Mouse (Mus musculus) C2C12 (cell line): ENCODE results near the gene Srprb. TPM values are rescaled to one million over a fixed set of nuclear protein-coding genes. Genes with fewer than 3 reads are reported as not detected.

Source experiments
- H3K27me3 ChIP-seq: one replicate; pipeline ENCODE4 v1.6.1; 2011; ENCODE audit not compliant: control insufficient read depth, insufficient read depth, insufficient read length
- H3K36me3 ChIP-seq: one replicate; pipeline ENCODE4 v1.6.1; 2011; ENCODE audit not compliant: control insufficient read depth, insufficient read depth
- H3K4me3 ChIP-seq: one replicate; pipeline ENCODE4 v1.5.1; 2011; ENCODE audit warnings: mild to moderate bottlenecking, control low read depth; ENCODE audit not compliant: poor library complexity, insufficient read depth, severe bottlenecking
- H3K79me2 ChIP-seq: one replicate; pipeline ENCODE4 v1.6.1; 2011; ENCODE audit not compliant: control insufficient read depth, insufficient read depth
- H3K79me3 ChIP-seq: one replicate; pipeline ENCODE4 v1.6.1; 2011; ENCODE audit warnings: low read depth, control low read depth
- H3ac ChIP-seq: one replicate; pipeline ENCODE3; 2011; ENCODE audit warnings: low read depth; ENCODE audit not compliant: control insufficient read depth, insufficient read length
- CEBPB ChIP-seq: IDR thresholded peaks from one replicate; pipeline ENCODE4 v1.6.1; 2011; ENCODE audit warnings: low read depth, mild to moderate bottlenecking, control low read depth, moderate library complexity
- CTCF ChIP-seq: IDR thresholded peaks from one replicate; pipeline ENCODE4 v1.5.1; 2011; ENCODE audit not compliant: control insufficient read depth, insufficient read depth, insufficient read length
- FOSL1 ChIP-seq: IDR thresholded peaks from one replicate; pipeline ENCODE4 v1.8.0; 2011; ENCODE audit warnings: mild to moderate bottlenecking, low read length; ENCODE audit not compliant: poor library complexity, insufficient read depth, severe bottlenecking
- MAX ChIP-seq: IDR thresholded peaks from one replicate; pipeline ENCODE4 v1.6.1; 2011; ENCODE audit warnings: mild to moderate bottlenecking, control low read depth
- MYOD1 ChIP-seq: IDR thresholded peaks from one replicate; pipeline ENCODE4 v1.6.1; 2011; ENCODE audit warnings: low read depth; ENCODE audit not compliant: control insufficient read depth, insufficient read length
- MYOG ChIP-seq: IDR thresholded peaks from one replicate; pipeline ENCODE4 v1.6.1; 2011; ENCODE audit not compliant: control insufficient read depth, insufficient read length; ENCODE audit errors: extremely low read depth
- USF1 ChIP-seq: IDR thresholded peaks from one replicate; pipeline ENCODE4 v1.6.1; 2011; ENCODE audit warnings: low read depth, mild to moderate bottlenecking, control low read depth, moderate library complexity
- long read RNA-seq, 2 experiments: library from polyadenylated mRNA; unstranded; transcript quantifications; one replicate each; pipeline ENCODE4 v2.0.0; 2019 to 2020
- polyA plus RNA-seq: library from polyadenylated mRNA; unstranded; fragments of >200 nt; fragmentation: generic; extraction: Trizol; gene quantifications from one replicate; pipeline ENCODE4 v1.2.1, GENCODE M21; 2012; ENCODE audit warnings: missing spikeins

Srprb gene
- 66.8 TPM for polyA plus RNA-seq
- long read RNA-seq, experiment 1, partial matches to known transcripts, result 6 of 77 reads
- long read RNA-seq, experiment 1, other reads (novel, unspliced or antisense), result 70 of 77 reads
- long read RNA-seq, experiment 2, partial matches to known transcripts, result 5 of 550 reads
- long read RNA-seq, experiment 2, other reads (novel, unspliced or antisense), result 545 of 550 reads

- no peaks in the 10 kb centered on the region for H3K27me3 ChIP-seq
- peak within 1 kb of the TSS; percentile 93 for H3ac ChIP-seq
- H3K79me2 ChIP-seq, result peaks cover 19% of the 10 kb centered on the region
- H3K36me3 ChIP-seq, result peaks cover 17% of the 10 kb centered on the region
- TF ChIP-seq MAX (peak; percentile 25), USF1 (no peak), MYOG (no peak)
- peak within 1 kb of the TSS; percentile 72 for H3K4me3 ChIP-seq
- peaks cover 12% of the 10 kb centered on the region for H3K79me3 ChIP-seq
Observed at GRCm38 (mm10) chr9:103201561-103202260, at the start of gene Srprb. TSS of gene Srprb (minus strand) at chr9:103202137.

- Histone ChIP-seq H3K79me3 (no peaks in the 10 kb centered on the region), H3K27me3 (no peaks in the 10 kb centered on the region), H3ac (no peak overlapping the region), H3K79me2 (no peaks in the 10 kb centered on the region), H3K36me3 (no peaks in the 10 kb centered on the region), H3K4me3 (no peak overlapping the region)
- no peak for TF ChIP-seq MYOD1
- TF ChIP-seq USF1, result no peak
- TF ChIP-seq MYOG, result no peak
- no peak for TF ChIP-seq CEBPB
- no peak for TF ChIP-seq FOSL1
- TF ChIP-seq MAX, result no peak
Observed at GRCm38 (mm10) chr9:103248618-103249017, 46.7 kb upstream of the Srprb start.

GRCm38 (mm10) chr9:103246526-103247168 lies 44.7 kb upstream of the Srprb start:
- no peak for TF ChIP-seq MYOG
- no peak for TF ChIP-seq FOSL1
- TF ChIP-seq CEBPB, result no peak
- no peak for TF ChIP-seq USF1
- no peaks in the 10 kb centered on the region for H3K79me3 ChIP-seq
- no peaks in the 10 kb centered on the region for H3K27me3 ChIP-seq
- no peak overlapping the region for H3ac ChIP-seq
- no peak overlapping the region for H3K4me3 ChIP-seq
- no peaks in the 10 kb centered on the region for H3K36me3 ChIP-seq
- H3K79me2 ChIP-seq, result no peaks in the 10 kb centered on the region

GRCm38 (mm10) chr9:103243640-103244039 lies 41.7 kb upstream of the Srprb start:
- H3K27me3 ChIP-seq, result peaks cover 8% of the 10 kb centered on the region
- TF ChIP-seq MYOD1, result no peak
- no peak for TF ChIP-seq CEBPB
- TF ChIP-seq USF1, result no peak
- TF ChIP-seq MAX, result no peak
- TF ChIP-seq CTCF, result no peak
- no peak for TF ChIP-seq FOSL1
- no peak for TF ChIP-seq MYOG
- no peak overlapping the region for H3K4me3 ChIP-seq
- no peaks in the 10 kb centered on the region for H3K79me3 ChIP-seq
- no peaks in the 10 kb centered on the region for H3K79me2 ChIP-seq
- H3ac ChIP-seq, result no peak overlapping the region
- H3K36me3 ChIP-seq, result no peaks in the 10 kb centered on the region

- H3K27me3 ChIP-seq, result peaks cover 16% of the 10 kb centered on the region
- TF ChIP-seq CTCF (no peak), MYOG (no peak), USF1 (no peak), MAX (no peak), CEBPB (no peak), FOSL1 (no peak)
- no peaks in the 10 kb centered on the region for H3K79me2 ChIP-seq
- H3ac ChIP-seq, result no peak overlapping the region
- no peaks in the 10 kb centered on the region for H3K79me3 ChIP-seq
- H3K36me3 ChIP-seq, result no peaks in the 10 kb centered on the region
- H3K4me3 ChIP-seq, result no peak overlapping the region
Observed at GRCm38 (mm10) chr9:103241206-103241605, 39.3 kb upstream of the Srprb start.

GRCm38 (mm10) chr9:103239471-103239870 lies 37.5 kb upstream of the Srprb start:
- H3K27me3 ChIP-seq, result peaks cover 21% of the 10 kb centered on the region
- TF ChIP-seq MYOD1, result no peak
- no peaks in the 10 kb centered on the region for H3K36me3 ChIP-seq
- no peak overlapping the region for H3K4me3 ChIP-seq
- no peak overlapping the region for H3ac ChIP-seq
- no peaks in the 10 kb centered on the region for H3K79me3 ChIP-seq
- no peaks in the 10 kb centered on the region for H3K79me2 ChIP-seq
